Comparison of ENCODE assay signal across 8 mouse cellular contexts in the genomic region with DNA sequence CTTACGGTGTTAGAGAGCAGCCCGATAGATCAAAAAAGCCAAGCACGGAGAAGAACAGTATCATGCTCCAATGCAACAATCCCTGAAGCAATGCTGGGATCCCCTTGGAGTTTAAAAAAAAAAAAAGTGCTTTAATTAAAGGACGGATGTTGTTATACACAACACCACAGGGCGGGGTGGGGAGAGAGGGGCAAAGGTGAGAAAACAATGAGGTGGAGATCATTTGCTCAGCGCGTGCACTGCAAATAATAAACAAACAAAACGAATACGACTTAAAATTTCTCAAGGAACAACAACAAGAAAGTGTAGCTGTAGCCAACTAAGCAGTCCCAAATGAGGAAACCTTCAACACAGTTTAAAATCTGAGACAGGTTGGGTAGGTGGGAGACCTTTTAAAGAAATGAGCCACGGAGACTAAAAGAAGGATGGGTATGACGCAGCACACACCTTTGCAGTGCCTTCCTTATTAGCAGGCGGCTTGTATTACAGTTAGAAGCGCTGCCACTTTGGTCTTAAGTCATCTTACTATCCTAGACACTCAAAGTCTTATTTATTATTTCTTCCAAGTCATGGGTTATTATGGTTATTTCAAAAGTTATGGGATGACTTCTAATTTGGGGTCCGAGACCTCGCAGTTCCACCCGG. TPM values are rescaled to one million over a fixed set of nuclear protein-coding genes. Genes with fewer than 3 reads are reported as not detected.
A peak's percentile ranks its signal among the peaks of the same experiment; 100 is the strongest.
DNase-seq lines count a peak whose midpoint lies in the region; ATAC-seq and TF ChIP-seq lines count a peak whose summit lies in the region.

No protein-coding gene starts in this region.

- H3K27me3 ChIP-seq in kidney, adult 2 months (replicated peaks; ENCODE audit: control insufficient read depth, insufficient read depth, low read length) = no peaks in the 10 kb centered on the region
- no peaks in the 10 kb centered on the region for H3K27me3 ChIP-seq in hindbrain, postnatal 0 days (ENCODE audit: insufficient read depth, low read length)

- no peaks in the 10 kb centered on the region for H3K4me1 ChIP-seq in kidney, adult 2 months (ENCODE audit: control insufficient read depth, insufficient read depth, low read length)
- H3K4me1 ChIP-seq in hindbrain, postnatal 0 days (ENCODE audit: insufficient read depth, low read length) = peaks cover 10% of the 10 kb centered on the region; the same call in 1 of the 2 replicates

- ATAC-seq in hindbrain, postnatal 0 days = peak; percentile 48; the same call in 1 of the 2 replicates
- ATAC-seq in megakaryocyte-erythroid progenitor cell, adult 5-6 weeks (replicated peaks; ENCODE audit: low FRiP score, low TSS enrichment, poor library complexity, severe bottlenecking) = 0 out of 2 replicates have a peak, but pooled peaks have one; percentile 40

- peaks cover 2% of the 10 kb centered on the region; the same call in 1 of the 2 replicates for H3K36me3 ChIP-seq in kidney, adult 2 months (ENCODE audit: control insufficient read depth, insufficient read depth, low read length)
- peaks cover 12% of the 10 kb centered on the region; the same call in 1 of the 2 replicates for H3K36me3 ChIP-seq in hindbrain, postnatal 0 days (ENCODE audit: insufficient read depth, low read length)

- peak overlapping the region; percentile 81 for H3K9ac ChIP-seq in hindbrain, postnatal 0 days (replicated peaks; ENCODE audit: low read length)

- H3K4me2 ChIP-seq in hindbrain, postnatal 0 days (ENCODE audit: low read depth, low read length) = peak overlapping the region; percentile 83

- TF ChIP-seq CTCF in kidney, adult 2 months (conservative IDR thresholded peaks at IDR 0.05; ENCODE audit: insufficient read depth, insufficient read length, low read depth, low read length) = no peak
- TF ChIP-seq CTCF in hindbrain, postnatal 0 days (IDR thresholded peaks at IDR 0.05; ENCODE audit: low read depth) = no peak

- peak overlapping the region; percentile 77 for H3K27ac ChIP-seq in kidney, adult 2 months (ENCODE audit: insufficient read depth, low read depth, low read length)
- H3K27ac ChIP-seq in hindbrain, postnatal 0 days = peak overlapping the region; percentile 82

- DNase-seq in kidney, adult 2 months = peak; percentile 41
- no peak for DNase-seq in kidney, adult 11 months
- DNase-seq in brain, adult 2 months (ENCODE audit: low read depth, low spot score) = peak; percentile 49
- DNase-seq in hindbrain, postnatal 0 days (ENCODE audit: low spot score) = peak; percentile 29
- no peak for DNase-seq in layer of hippocampus, adult 11-12 months (ENCODE audit: low spot score)
- no peak for DNase-seq in thymus, postnatal 4 days
- no peak for DNase-seq in frontal cortex, postnatal 25 days (ENCODE audit: low spot score in 2 of 2)

- WGBS in kidney, adult 2 months = 4% methylated on average over 16 of the region's 16 CpGs
- WGBS in hindbrain, postnatal 0 days = 7% methylated on average over 16 of the region's 16 CpGs

- H3K4me3 ChIP-seq in kidney, adult 2 months (ENCODE audit: insufficient read depth, low read depth, low read length) = peak overlapping the region; percentile 86
- H3K4me3 ChIP-seq in hindbrain, postnatal 0 days (ENCODE audit: low read length) = peak overlapping the region; percentile 99

- TF ChIP-seq POLR2A in kidney, adult 2 months (IDR thresholded peaks at IDR 0.05; ENCODE audit: low read depth, low read length) = no peak

- no peaks in the 10 kb centered on the region for H3K9me3 ChIP-seq in hindbrain, postnatal 0 days (ENCODE audit: low read length)

RNA-seq across cellular contexts. Expression of a gene that starts 0.6 kb away (rescaled TPM):
- polyA plus RNA-seq in kidney, adult 2 months (2012; rRNA removed) = 15.1 and 19.0 TPM in 2 replicates
- 15.6 and 18.9 TPM in 2 replicates for total RNA-seq in hindbrain, postnatal 0 days (2014; rRNA removed)
- 25.3 and 29.5 TPM in 2 replicates for polyA plus RNA-seq in hindbrain, postnatal 0 days (2015; fragmentation: Nextera tagmentation; extraction: Ambion mirVana)
- total RNA-seq in megakaryocyte-erythroid progenitor cell, adult 5-6 weeks (2014; fragmentation: Nextera tagmentation) = 11.0 and 25.4 TPM in 2 replicates
- 12.7 and 17.2 TPM in 2 replicates for total RNA-seq in megakaryocyte-erythroid progenitor cell, adult 5-6 weeks (2017)

RNA-seq across cellular contexts. Expression of a gene that starts 0.7 kb away (rescaled TPM):
- 4.5 and 5.8 TPM in 2 replicates for polyA plus RNA-seq in kidney, adult 2 months (2012; rRNA removed)
- 11.0 and 13.8 TPM in 2 replicates for total RNA-seq in hindbrain, postnatal 0 days (2014; rRNA removed)
- polyA plus RNA-seq in hindbrain, postnatal 0 days (2015; fragmentation: Nextera tagmentation; extraction: Ambion mirVana) = 13.6 and 14.9 TPM in 2 replicates
- 5.1 and 11.9 TPM in 2 replicates for total RNA-seq in megakaryocyte-erythroid progenitor cell, adult 5-6 weeks (2014; fragmentation: Nextera tagmentation)
- 27.2 and 30.7 TPM in 2 replicates for total RNA-seq in megakaryocyte-erythroid progenitor cell, adult 5-6 weeks (2017)

RNA-seq across cellular contexts. Expression of a gene that starts 26.3 kb away (rescaled TPM):
- 0.01 and 0.02 TPM in 2 replicates for polyA plus RNA-seq in kidney, adult 2 months (2012; rRNA removed)
- total RNA-seq in hindbrain, postnatal 0 days (2014; rRNA removed) = 1.1 and 3.0 TPM in 2 replicates
- 0.25 and 0.35 TPM in 2 replicates for polyA plus RNA-seq in hindbrain, postnatal 0 days (2015; fragmentation: Nextera tagmentation; extraction: Ambion mirVana)
- total RNA-seq in megakaryocyte-erythroid progenitor cell, adult 5-6 weeks (2014; fragmentation: Nextera tagmentation) = not detected in 2 replicates
- not detected in 2 replicates for total RNA-seq in megakaryocyte-erythroid progenitor cell, adult 5-6 weeks (2017)

RNA-seq across cellular contexts. Expression of a gene that starts 26.8 kb away (rescaled TPM):
- 6.4 and 7.5 TPM in 2 replicates for polyA plus RNA-seq in kidney, adult 2 months (2012; rRNA removed)
- total RNA-seq in hindbrain, postnatal 0 days (2014; rRNA removed) = 0.26 TPM in 1 of 2 replicates, not detected in the other
- polyA plus RNA-seq in hindbrain, postnatal 0 days (2015; fragmentation: Nextera tagmentation; extraction: Ambion mirVana) = 0.97 and 1.1 TPM in 2 replicates
- 1.0 TPM in 1 of 2 replicates, not detected in the other for total RNA-seq in megakaryocyte-erythroid progenitor cell, adult 5-6 weeks (2014; fragmentation: Nextera tagmentation)
- total RNA-seq in megakaryocyte-erythroid progenitor cell, adult 5-6 weeks (2017) = 1.1 TPM in 1 of 2 replicates, not detected in the other

Comparison
In these comparisons a context has a peak if more than half of its experiments do, and no peak if none do; other contexts are left out.
1. DNase-seq: peak in kidney, adult 2 months (single experiment), brain, adult 2 months (single experiment) and hindbrain, postnatal 0 days (single experiment); none in kidney, adult 11 months (single experiment), layer of hippocampus, adult 11-12 months (single experiment), thymus, postnatal 4 days (single experiment) and frontal cortex, postnatal 25 days (0 of 2).